Mouse (Mus musculus) adrenal gland, adult 2 months (tissue): Measurements from ENCODE around the gene Trib2. TPM values are rescaled to one million over a fixed set of nuclear protein-coding genes. Genes with fewer than 3 reads are reported as not detected.

ENCODE experiments used
- DNase-seq: peaks from one replicate; pipeline ENCODE4 v3.0.0; 2021
- microRNA-seq, 2 experiments: library from miRNA; unstranded; fragments of <30 nt; microRNA quantifications; one replicate each; pipeline ENCODE4 v1.2.0; 2021
- polyA plus RNA-seq: library from polyadenylated mRNA; depleted of rRNA; stranded (reverse); fragments of >200 nt; gene quantifications from 2 replicates; pipeline ENCODE4 v1.2.3, GENCODE M21; 2012
- total RNA-seq, 2 experiments: library from RNA; stranded (reverse); gene quantifications; 2 replicates each; pipeline ENCODE4 v1.2.3; 2021

The Trib2 gene
- total and polyA plus RNA-seq, 3 experiments = 8.8 to 16.3 (median 10.7) TPM

GRCm38 (mm10) chr12:15761453-15762116, 55.1 kb downstream of the Trib2 start:
- DNase-seq = no peak

DNA sequence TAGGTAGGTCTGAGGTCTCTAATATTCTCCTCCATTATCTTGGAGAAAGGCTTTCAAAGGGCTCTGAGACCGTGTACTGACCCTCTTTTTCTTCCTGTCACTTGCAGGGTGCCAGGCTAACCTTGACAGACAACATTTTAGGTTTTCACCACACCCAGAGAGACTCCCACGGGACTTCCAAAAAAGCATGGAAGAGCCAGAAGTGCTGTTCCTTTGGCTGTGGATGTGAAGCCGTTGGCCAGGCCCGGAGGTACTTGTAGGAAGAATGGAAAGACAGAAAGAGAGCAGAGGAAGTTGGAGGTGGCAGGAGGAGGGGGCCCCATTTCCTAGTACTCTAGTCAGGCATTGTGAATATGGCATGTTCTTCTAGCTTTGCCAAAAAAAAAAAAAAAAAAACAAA, 56.0 kb downstream of the Trib2 start:
- no peak for DNase-seq

DNA sequence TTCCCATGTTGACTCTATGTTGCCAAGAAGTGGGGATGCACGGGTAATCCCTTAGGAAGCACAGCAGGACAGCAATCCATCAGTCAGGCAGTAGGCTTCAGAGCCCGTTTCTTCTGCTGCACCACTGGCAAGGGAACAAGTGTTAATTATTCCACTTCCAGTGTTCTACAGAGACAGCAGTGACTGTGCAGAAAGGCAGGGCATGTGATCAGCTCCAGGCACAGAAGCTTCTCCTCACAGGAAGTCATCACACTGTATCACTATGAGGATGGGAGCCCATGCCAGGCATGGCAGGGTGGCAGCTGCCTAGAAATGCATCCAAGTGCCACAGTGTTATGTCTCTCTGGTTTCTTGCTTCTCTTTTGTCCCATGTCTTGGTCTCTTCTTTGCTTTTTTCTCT, 57.9 kb downstream of the Trib2 start:
- DNase-seq = no peak

DNA sequence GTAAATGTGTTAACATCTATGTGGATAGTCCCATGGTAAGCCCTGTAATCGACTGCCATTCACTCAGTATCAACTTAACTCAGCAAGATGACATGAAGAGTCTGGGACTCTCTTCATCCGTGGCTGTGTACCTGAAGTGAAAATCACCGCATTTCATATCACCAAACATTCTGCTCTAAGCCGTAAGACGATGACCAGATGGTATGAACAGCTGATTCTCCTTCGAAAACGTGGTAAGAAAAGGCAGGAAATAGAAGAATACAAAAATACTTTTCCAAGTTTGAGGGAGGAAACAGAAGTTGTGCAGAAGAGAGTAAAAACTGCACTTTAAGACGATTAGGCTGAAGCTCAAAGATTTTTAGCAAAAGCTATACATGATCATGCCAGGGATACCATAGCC, 59.4 kb downstream of the Trib2 start:
- no peak for DNase-seq

DNA sequence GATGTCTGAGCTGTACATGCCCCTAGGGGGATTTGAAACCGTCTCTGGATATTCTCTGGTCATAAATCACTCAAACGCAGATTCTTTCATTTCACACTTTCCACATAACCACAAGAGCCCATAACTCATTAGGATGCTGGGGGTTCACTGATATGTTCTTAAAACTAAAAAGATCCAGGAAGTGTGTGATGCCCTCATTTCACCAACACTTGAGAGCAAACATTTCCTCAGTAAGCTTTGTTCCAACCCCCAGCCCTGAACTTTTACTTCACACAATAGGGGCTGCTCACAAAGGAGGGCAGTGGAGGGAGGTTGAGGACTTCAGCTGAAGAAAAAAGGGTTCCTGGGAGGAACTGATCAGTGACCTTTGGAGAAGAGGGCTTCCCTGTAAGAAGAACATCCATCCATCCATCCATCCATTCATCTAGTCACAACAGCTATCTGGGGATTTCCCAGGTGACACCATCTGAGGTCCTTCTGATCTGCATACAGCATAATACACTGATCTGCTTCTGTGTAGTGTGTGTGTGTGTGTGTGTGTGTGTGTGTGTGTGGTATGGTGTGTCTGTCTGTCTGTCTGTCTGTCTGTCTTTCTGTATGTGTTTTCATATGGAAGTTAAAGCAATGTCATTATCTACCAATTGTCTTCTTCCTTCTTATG, 61.6 kb downstream of the Trib2 start:
- DNase-seq = no peak

DNA sequence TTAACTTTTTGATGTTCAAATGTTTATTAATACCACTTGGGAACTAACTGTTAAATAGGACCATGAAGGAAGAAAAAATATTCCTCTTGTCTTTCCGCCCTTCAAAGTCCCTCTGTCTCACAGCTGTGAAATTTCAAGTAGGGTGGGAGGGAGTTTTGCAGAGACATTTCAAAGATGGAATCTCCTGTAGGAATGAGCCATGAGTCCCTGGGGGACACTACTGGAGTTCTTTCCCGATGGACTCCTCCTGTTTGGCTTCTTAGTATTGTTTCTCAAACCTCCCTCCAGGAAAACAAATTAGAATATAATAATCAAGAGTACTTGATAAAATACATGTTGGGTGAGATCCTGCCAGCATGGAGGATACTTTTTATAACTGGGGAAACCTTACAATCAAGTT, 62.1 kb downstream of the Trib2 start:
- no peak for DNase-seq

DNA sequence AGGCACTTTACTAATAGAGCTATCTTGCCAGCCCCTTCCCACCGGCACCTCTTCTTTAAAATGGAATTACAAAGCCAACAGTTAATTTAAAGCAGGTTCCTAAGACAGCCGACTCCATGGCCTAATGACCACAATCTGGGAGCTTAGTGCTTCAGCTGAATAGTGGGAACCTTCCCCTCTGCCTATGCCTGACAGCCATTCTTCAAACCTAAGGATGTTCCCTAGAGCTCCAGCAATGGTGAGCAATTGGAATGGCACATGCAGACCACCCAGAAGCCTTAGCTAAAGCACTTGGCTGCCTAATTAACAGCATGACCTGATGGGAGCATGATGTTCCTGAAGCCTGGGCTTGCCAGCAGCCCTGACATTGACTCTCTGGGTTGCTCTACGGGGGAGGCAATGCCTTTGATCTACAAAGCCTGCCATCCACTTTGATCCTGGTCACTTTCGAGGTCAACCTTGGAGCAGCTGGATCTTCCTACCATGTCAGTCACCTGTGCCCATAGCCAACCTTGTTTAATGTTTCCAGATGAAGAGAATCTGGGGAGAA, 67.0 kb downstream of the Trib2 start:
- DNase-seq = peak; percentile 54

GRCm38 (mm10) chr12:15745752-15746151, 71.0 kb downstream of the Trib2 start:
- no peak for DNase-seq

Small RNA genes within 50 kb of the gene (microRNA-seq; reads per million reads assigned to microRNA genes)
- gene Mir6387 = 0 reads per million in 2 experiments
